Mouse (Mus musculus) cerebellum, postnatal 4 days (tissue): ENCODE measurements at regions not wholly inside any gene's neighbourhood (a gene's known extent, or its start where the extent isn't known, plus 50 kb on each side); places are given as distances from the start of the nearest gene placed in this dataset.

Experiments
- DNase-seq, 2 experiments: peaks; one replicate each; pipeline ENCODE4 v3.0.0; 2022; ENCODE audit warnings: low spot score in 2 of 2, mixed read lengths in 1 of 2

DNA sequence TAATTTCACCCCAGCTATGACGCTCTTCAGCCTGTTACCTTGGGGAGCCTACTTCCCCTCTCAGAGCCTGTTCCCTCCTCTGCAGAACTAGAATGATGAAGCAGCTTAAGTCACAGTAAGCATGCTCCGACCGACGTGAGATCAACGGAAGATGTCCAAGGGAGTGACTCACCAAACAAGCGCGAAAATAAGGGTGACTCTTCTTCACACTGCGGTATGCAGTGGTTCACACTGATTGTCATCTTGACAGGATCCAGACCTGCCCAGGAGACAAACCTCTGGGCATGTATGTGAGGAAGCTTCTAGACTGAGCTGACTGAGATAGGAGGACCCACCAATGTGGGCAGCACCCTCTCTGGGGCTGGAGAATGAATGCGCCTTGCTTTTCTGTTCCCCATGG lies 116.3 kb upstream of the Tpm1 start:
- DNase-seq = no peak

GRCm38 (mm10) chr9:67163746-67164145 lies 114.5 kb upstream of the Tpm1 start:
- no peak for DNase-seq

DNA sequence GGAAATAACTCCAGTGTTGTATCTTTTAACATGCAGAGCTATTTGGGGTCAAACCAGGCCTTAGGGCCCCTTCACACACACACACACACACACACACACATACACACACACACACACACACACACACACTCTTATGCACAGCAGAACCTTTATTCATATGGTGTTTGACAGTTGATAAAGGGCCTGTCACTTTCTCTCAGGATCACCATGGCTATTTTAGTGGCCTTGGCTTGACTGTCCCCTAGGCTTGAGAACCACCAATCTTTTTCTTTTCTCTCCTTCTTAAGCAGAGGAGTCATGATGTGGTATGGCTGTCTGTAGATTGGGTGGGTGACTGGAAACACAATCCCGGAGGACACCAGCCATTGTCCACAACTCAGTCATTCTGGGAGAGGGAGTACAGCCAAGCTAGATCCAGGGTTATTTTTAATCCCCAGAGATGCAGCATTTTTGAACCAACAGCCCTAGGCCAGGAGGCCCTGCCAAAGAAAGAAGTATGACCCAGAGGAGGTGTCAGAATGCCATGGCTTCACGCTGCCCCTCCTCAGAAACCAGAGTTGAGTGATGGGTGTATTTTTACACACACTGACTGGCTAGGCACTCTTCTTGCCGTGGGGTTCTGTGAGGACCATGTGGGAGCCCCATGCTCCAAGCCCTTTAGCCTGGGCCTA lies 111.7 kb upstream of the Tpm1 start:
- no peak for DNase-seq

- no peak for DNase-seq
Measured at GRCm38 (mm10) chr9:67160350-67160749, 111.1 kb upstream of the Tpm1 start.

DNA sequence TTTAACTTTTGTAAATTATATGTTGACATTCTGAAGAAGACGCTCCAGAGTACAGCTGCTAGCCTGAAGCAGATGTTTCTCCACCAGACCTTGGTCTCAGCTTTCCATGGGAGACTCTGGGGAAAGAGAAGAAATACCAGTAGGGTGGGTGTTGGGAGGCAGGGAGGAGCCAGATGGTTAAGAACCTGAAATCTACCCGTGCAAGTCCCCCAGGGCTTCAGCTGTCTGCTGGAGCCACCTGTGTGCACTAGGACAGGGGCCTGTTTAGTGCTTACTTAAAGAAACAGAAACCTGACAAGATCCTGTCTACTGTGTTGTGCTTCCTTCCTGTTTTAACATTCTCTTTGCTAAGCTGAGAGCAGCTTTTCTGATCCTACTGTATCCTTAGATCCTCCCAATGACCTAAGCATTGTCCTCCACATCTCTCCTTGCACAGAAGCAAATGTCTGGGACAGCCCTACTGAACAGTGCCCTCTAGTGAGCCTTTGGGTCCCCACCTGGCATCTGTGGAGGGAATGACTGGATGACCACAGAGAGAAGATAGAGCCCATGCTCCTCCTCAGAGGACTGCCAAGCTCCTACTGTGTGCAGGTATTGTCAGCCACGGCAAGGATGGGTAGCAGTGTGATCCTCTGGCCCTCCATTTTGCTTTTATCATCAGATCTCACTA lies 107.5 kb upstream of the Tpm1 start:
- peak in 1 of 2 experiments; percentile 47 for DNase-seq

DNA sequence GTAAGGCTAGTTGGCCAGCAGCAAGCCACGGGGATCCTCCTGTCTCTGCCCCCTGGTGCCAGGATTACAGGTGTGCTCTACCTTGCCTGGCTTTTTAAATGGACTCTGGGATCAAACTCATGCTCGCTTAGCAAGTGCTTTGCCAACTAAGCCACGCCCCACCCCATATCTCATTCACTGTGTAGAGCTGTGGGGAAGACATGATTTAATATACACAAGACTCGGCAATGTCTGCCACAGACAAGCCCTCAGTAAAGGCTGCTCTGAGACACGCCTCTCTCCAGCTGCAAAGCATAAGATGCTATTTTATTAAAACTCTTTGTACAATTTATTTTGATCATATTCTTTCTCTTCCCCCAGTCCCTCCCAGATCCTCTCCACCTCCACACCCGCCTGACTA lies 104.9 kb upstream of the Tpm1 start:
- DNase-seq = no peak

- DNase-seq = no peak
Measured at GRCm38 (mm10) chr9:67153333-67153732, 104.1 kb upstream of the Tpm1 start.

DNA sequence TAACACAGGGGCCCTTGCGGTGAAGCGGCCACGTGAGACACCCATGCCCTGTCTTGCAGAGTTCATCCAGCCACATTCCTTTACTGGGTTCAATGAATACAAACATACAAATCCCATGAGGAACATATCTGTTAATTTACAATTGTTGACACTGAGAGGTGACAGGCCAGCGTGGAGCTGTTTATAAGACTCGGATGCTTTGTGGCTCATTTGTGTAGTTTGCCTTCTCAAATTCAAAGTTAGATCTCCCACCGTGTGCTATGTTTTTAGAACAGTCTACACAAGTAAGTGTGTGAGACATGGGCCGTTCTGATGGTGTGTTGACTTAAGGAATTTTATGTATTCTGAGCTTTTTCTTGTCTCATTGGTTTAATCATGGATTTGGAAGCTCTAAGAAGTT lies 98.5 kb upstream of the Tpm1 start:
- DNase-seq = no peak

GRCm38 (mm10) chr9:67145392-67145791 lies 96.2 kb upstream of the Tpm1 start:
- peak in 1 of 2 experiments; percentile 6 for DNase-seq

DNA sequence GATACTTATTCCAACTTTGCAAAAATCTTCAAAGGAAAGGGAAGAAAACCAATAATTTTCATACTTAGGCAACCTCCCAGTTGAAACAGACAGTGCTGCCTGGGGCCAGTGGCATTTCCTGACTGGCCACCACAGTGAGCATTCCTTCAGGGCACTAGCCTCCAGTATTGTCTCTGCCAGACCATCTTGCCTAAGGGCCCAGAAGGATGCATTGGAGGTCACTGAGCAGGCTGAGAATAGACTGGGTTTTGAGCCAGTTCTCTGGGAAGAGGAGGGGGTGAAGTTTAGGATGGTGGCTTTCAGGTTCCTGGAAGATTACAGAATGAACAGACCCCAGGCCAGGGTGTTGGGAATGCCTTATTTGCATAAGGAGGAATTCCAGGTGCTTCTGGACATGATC lies 95.3 kb upstream of the Tpm1 start:
- peak in 1 of 2 experiments; percentile 9 for DNase-seq

GRCm38 (mm10) chr9:67140319-67140887 lies 91.2 kb upstream of the Tpm1 start:
- DNase-seq = peak; percentile 23 to 79

- DNase-seq = peak in 1 of 2 experiments; percentile 16
Measured at GRCm38 (mm10) chr9:67137681-67138080, 88.5 kb upstream of the Tpm1 start.

DNA sequence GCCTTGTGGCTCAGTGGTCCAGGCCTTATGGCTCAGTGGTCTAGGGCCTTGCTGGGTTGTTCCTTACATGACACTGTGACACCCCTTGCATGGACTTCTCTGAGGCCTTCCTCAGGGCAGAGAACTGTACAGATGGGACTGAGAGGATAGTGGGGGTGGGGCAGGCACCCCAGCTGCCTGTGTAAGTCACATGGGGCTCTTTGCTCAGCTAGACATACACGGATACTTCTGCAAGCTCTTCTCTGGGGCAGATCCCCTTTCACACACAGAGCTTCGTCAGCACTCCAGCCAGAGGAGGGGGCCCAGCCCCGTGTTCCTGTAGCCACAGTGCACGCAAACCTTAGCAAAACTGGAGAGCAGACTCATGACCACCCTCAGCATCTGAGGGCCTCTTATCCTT lies 87.9 kb upstream of the Tpm1 start:
- peak in 1 of 2 experiments; percentile 11 for DNase-seq

- peak in 1 of 2 experiments; percentile 11 for DNase-seq
Measured at GRCm38 (mm10) chr9:67136166-67136565, 87.0 kb upstream of the Tpm1 start.

GRCm38 (mm10) chr9:67134378-67134777 lies 85.2 kb upstream of the Tpm1 start:
- DNase-seq = peak in 1 of 2 experiments; percentile 18

GRCm38 (mm10) chr9:67132370-67132769 lies 83.2 kb upstream of the Tpm1 start:
- DNase-seq = no peak

DNA sequence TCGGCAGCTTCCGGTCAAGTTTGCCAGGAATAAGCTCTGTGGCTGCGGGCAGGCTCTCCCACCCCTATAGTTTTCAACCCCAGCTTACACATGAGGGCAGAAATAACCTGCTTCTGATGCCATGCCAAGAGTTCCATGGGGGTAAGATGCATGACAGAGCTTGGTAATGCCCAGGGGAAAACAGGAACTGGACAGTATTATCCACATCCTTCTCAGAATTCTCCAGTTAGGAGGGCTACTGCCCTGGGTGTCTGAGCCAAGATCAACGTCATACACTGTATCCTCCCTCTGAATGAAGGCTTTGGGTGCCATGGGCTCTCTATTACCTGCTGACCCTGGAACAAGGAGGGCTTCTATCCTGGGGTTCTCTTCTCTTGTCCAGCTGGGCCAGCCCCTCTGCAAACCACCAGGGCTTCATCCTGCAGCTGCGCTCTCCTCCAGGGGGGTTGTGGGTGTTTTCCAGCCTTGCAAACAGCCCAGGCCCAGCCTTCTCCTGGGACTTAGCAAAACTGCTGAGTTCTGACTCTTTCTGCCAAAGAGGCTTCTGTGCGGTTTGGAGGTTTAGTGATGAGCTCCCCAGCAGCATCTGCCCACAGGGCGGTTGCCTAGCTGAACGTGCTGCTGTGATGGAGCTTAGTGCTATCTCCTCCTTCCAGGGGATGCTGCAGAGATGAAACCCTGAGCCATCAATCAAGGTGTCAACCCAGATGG lies 81.7 kb upstream of the Tpm1 start:
- DNase-seq = no peak

GRCm38 (mm10) chr9:67129891-67130290 lies 80.7 kb upstream of the Tpm1 start:
- DNase-seq = no peak

GRCm38 (mm10) chr9:67129095-67129494 lies 79.9 kb upstream of the Tpm1 start:
- DNase-seq = no peak

- no peak for DNase-seq
Measured at GRCm38 (mm10) chr9:67121691-67122090, 72.5 kb upstream of the Tpm1 start.

DNA sequence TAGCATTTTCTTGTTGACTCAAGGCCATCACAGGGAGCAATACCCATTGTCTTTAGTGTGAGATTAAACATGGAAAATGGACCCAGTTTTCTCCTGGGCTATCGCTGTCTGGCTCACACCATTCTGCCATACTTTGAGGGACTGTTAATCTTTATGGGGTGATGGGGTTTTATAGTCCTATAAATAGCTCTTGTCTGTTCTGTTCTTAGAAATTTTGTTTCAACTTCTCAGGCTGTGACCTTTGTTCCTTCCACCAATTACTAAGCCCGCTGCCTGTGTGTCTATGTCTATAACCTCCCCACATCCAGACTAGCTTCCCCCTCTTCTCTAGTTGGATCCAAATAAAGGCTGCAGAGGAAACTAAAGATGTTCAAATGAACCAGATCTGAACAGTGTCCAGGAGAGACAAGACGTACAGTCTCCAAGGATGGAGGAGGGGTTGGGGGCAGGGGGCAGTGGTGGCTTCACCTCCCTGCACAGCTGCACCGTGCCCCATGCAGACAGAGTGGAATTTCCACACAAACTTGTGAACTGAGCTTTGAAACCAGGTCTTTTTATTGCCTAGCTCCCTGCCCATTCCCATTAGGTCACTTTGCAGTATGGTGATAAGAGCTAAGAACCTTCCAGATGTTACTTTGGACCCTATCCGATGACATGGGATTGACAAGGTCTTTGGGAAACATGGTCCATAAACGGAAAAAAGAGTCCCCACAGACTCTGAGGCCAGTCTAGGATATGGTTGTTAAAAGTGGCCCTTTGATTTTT lies 69.9 kb upstream of the Tpm1 start:
- no peak for DNase-seq

GRCm38 (mm10) chr9:67118429-67118828 lies 69.2 kb upstream of the Tpm1 start:
- DNase-seq = no peak
